Mouse (Mus musculus) heart, embryonic 12.5 days (tissue): ENCODE results near the gene Mrpl3. TPM values are rescaled to one million over a fixed set of nuclear protein-coding genes. Genes with fewer than 3 reads are reported as not detected.

ENCODE experiments used
- polyA plus RNA-seq: library from polyadenylated mRNA; unstranded; fragments of >200 nt; fragmentation: Nextera tagmentation; extraction: Ambion mirVana; gene quantifications from 2 replicates; pipeline ENCODE4 v1.2.1, GENCODE M21; 2016

Mrpl3 gene
- polyA plus RNA-seq, 1 experiment from 2014 or later, result 116 TPM

Other genes starting within 250 kb of the Mrpl3 start
- 7.9 and 8.6 TPM in 2 replicates for gene Nudt16, start 78.6 kb downstream of the Mrpl3 start, polyA plus RNA-seq
- gene 1700080E11Rik, start 91.9 kb downstream of the Mrpl3 start, polyA plus RNA-seq, result not detected in 2 replicates